Mouse (Mus musculus) forebrain, embryonic 10.5 days (tissue): ENCODE results near the gene Taar8c. TPM values are rescaled to one million over a fixed set of nuclear protein-coding genes. Genes with fewer than 3 reads are reported as not detected.

ENCODE experiments used
- polyA plus RNA-seq: library from polyadenylated mRNA; unstranded; fragments of >200 nt; fragmentation: Nextera tagmentation; extraction: Ambion mirVana; gene quantifications from 2 replicates; pipeline ENCODE4 v1.2.1, GENCODE M21; 2016

The Taar8c gene
- polyA plus RNA-seq, 1 experiment from 2014 or later = not detected

Other genes starting within 250 kb of the Taar8c start
- gene Vnn1, start 207.2 kb downstream of the Taar8c start, polyA plus RNA-seq = 1.2 and 1.9 TPM in 2 replicates
- not detected in 2 replicates for gene Taar1, start 181.6 kb downstream of the Taar8c start, polyA plus RNA-seq
- not detected in 2 replicates for gene Taar2, start 163.3 kb downstream of the Taar8c start, polyA plus RNA-seq
- not detected in 2 replicates for gene Taar3, start 152.4 kb downstream of the Taar8c start, polyA plus RNA-seq
- not detected in 2 replicates for gene Taar4, start 141.4 kb downstream of the Taar8c start, polyA plus RNA-seq
- not detected in 2 replicates for gene Taar5, start 131.2 kb downstream of the Taar8c start, polyA plus RNA-seq
- not detected in 2 replicates for gene Taar6, start 116.3 kb downstream of the Taar8c start, polyA plus RNA-seq
- not detected in 2 replicates for gene Taar7a, start 108.4 kb downstream of the Taar8c start, polyA plus RNA-seq
- not detected in 2 replicates for gene Taar7b, start 102.0 kb downstream of the Taar8c start, polyA plus RNA-seq
- gene Taar7d, start 74.7 kb downstream of the Taar8c start, polyA plus RNA-seq = not detected in 2 replicates
- not detected in 2 replicates for gene Taar7e, start 64.3 kb downstream of the Taar8c start, polyA plus RNA-seq
- not detected in 2 replicates for gene Taar7f, start 52.4 kb downstream of the Taar8c start, polyA plus RNA-seq
- gene Taar8a, start 25.4 kb downstream of the Taar8c start, polyA plus RNA-seq = not detected in 2 replicates
- gene Taar8b, start 9.6 kb downstream of the Taar8c start, polyA plus RNA-seq = not detected in 2 replicates
- gene Taar9, start 7.6 kb upstream of the Taar8c start, polyA plus RNA-seq = 0.19 TPM in 1 of 2 replicates, not detected in the other
- 42.3 and 42.5 TPM in 2 replicates for gene Stx7, start 47.4 kb upstream of the Taar8c start, polyA plus RNA-seq
- 3.9 and 5.1 TPM in 2 replicates for gene Moxd1, start 121.6 kb upstream of the Taar8c start, polyA plus RNA-seq